Mouse (Mus musculus): ENCODE results near the gene Rab3il1.
"Not testable (repeated sequence)": the region's sequence is repeated elsewhere in the genome, so short reads cannot be mapped to it uniquely, and the experiment has no call there.

The Rab3il1 gene

GRCm38 (mm10) chr19:10001206-10001969, at the start of gene Rab3il1, which contains the start of gene Best1:
Rab3il1 (plus strand) TSS chr19:10001669.
Best1 (minus strand) TSS chr19:10001633.
- no peak for DNase-seq (ENCODE audit: low spot score in 2 of 2)

- DNase-seq (ENCODE audit: low spot score in 2 of 2) = no peak
Measured at GRCm38 (mm10) chr19:9952390-9952789, 49.1 kb upstream of the Rab3il1 start.

DNA sequence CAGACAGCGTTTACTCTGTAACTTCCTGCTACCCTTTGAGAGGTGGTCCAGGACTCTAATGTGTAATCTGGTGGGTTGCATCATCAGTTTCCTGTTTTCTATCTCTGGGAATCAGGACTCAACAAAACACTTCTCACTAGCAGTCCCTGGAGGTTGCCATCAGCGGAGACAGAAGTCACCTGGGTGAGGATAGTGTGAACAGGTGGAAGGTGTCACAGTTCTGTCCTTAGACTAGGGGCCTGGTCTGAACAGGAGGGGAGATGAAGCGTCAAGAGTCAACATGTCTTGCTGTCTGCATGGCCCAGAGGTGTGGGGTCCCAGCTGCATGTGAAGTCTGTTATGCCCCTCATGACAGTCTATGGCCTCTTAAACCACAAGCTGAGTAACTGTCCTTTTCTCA, 48.6 kb upstream of the Rab3il1 start:
- DNase-seq (ENCODE audit: low spot score in 2 of 2) = no peak

DNA sequence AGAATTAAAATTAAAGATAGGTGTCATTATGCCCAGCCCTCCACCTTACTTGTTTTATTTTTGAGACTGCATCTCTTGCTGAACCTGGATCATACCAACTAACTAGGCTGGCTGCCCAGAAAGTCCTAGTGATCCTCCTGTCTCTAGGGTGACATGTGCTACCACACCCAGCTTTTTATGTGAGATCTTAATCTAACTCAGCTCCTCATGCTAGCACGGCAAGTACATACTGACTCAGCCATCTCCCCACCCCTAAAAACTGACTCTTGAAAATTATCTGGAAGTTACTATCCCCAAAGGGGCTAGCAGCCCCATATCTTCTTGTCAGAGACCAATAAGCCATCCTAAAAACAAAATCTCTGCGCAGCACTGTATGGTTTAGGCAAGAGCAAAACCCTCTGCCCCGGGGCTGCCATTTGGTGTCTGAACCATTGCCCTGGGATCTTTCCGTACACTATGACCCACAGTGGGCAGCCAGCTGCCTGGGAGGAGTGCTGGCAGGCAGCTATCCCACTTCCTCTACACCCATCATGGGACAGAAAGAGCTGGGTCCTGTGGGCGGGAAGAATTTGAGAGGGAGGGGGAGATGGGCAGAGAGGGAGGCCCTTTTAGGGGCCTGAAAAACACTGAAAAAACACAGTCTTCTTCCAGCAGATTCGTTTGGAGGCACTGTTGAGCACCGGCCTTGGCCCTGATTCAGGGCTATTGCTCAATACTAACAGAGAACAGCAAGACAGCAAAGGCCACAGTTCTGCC, 47.2 kb upstream of the Rab3il1 start:
- peak; percentile 43 to 74 for DNase-seq (ENCODE audit: low spot score in 2 of 2)

- DNase-seq (ENCODE audit: low spot score in 2 of 2) = no peak
Measured at GRCm38 (mm10) chr19:9954811-9955202, 46.7 kb upstream of the Rab3il1 start.

- DNase-seq (ENCODE audit: low spot score in 2 of 2) = no peak
Measured at GRCm38 (mm10) chr19:9955438-9955837, 46.0 kb upstream of the Rab3il1 start.

- DNase-seq (ENCODE audit: low spot score in 2 of 2) = no peak
Measured at GRCm38 (mm10) chr19:9956624-9957388, 44.7 kb upstream of the Rab3il1 start.

GRCm38 (mm10) chr19:9957965-9958364, 43.5 kb upstream of the Rab3il1 start:
- no peak for DNase-seq (ENCODE audit: low spot score in 2 of 2)

GRCm38 (mm10) chr19:9960769-9961168, 40.7 kb upstream of the Rab3il1 start:
- DNase-seq (ENCODE audit: low spot score in 2 of 2) = no peak

- peak in 1 of 2 experiments; percentile 49 for DNase-seq (ENCODE audit: low spot score in 2 of 2)
Measured at GRCm38 (mm10) chr19:9964205-9964916, 37.1 kb upstream of the Rab3il1 start.

DNA sequence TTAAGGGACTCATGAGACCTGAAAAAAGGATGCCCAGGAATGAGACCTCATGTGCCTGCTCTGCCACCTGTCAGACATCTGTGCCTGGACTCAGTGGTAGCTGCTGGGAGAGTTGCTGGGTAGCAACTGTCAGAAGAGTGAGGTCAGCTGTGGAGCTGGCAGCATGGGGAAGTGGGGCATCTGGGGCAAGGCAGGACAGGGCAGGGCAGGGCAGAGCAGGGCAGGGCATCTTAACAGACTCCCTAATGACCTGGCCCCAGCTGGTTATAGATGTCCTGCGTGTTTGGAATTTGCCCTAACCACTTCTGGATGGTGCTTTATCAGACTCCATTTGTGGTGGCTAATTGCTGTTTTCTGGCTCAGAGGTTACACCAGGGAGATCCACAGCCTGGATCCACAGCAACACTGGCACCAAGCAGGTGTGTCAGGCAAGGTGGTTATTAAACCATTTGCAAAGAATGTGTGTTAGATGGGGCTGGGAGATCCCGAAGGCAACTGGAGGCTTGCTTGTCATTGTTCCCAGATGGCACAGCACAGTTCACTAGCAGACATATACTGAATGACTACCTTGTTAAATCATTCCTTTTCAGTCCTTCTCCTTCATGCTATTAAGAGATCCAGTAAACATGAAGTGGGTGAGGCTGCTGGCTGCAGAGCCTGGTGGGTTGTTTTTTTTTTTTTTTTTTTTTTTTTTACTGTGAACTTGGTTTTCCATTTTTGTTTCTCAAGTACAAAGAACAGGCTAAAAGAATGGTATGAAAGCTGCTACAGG, 35.2 kb upstream of the Rab3il1 start:
- DNase-seq (ENCODE audit: low spot score in 2 of 2) = no peak

- no peak for DNase-seq (ENCODE audit: low spot score in 2 of 2)
Measured at GRCm38 (mm10) chr19:9968081-9968787, 33.2 kb upstream of the Rab3il1 start.

GRCm38 (mm10) chr19:9974853-9975252, 26.6 kb upstream of the Rab3il1 start:
- DNase-seq (ENCODE audit: low spot score in 2 of 2) = not testable (repeated sequence)

GRCm38 (mm10) chr19:9977085-9977484, 24.4 kb upstream of the Rab3il1 start:
- DNase-seq (ENCODE audit: low spot score in 2 of 2) = no peak

DNA sequence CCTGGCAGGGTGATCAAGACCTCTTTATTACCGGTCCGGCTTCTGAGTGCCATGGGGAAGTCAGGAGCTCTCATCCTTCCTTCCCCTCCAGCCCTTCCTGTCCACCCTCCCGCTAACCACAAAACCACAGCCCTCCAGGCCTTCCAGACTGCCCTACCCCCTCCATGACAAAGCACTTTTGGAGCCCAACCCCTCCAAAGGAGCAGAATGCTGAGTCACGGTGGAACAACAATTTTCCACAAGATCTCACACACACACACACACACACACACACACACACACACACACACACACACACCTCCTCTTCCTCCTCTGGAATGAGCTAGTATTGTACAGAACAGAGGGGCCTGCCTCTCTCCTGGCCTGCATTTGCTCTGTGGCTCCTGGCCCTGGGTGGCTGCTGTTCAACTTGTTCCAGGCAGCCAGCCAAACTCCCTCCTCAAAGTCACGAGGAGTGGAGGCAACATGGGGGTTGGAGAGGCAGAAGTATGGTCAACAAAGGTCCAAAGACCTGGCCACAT, 23.0 kb upstream of the Rab3il1 start:
- DNase-seq (ENCODE audit: low spot score in 2 of 2) = peak in 1 of 2 experiments; percentile 56

DNA sequence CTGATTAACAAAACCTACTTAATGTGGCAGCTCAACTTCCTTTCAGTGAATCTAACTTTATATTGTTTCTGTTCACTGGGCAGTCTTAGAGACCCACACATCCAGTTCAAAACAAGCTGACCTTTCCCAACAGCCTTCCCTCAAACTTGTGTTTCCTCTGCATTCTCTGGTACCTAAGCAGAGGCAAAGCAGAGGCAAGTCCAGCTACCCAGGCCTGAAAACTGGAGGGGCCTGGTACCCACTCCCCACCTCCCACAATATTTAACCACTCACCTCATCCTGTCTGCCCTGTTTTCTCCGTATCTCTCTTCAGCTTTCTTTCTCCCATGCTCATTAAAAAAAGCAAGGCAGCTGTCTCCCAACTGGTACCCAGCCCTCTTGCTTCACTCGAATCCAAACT, 22.3 kb upstream of the Rab3il1 start:
- DNase-seq (ENCODE audit: low spot score in 2 of 2) = no peak

DNA sequence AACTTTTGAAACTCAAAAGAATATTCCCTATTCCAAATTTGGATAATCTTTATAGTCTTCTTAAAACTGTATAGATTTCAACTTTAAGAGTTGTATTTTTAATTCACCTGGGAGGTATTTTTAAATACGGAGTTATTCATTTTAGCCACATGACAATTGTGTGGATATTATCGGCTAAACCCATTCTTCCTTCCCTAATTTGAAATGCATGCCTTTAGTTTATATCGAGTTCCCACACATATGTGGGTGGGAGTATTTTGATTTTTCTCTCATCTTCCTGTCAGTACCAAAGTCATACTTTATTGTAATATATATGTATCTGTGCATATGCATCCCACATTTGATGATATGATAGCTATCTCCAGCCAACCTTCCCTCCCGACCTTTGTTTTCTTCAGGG, 21.2 kb upstream of the Rab3il1 start, which contains the start of gene Fth1:
Fth1 (plus strand) TSS at position 341 of the 400 bp plus-strand sequence.
- DNase-seq (ENCODE audit: low spot score in 2 of 2) = no peak

GRCm38 (mm10) chr19:9981621-9982020, 19.8 kb upstream of the Rab3il1 start:
- DNase-seq (ENCODE audit: low spot score in 2 of 2) = no peak

DNA sequence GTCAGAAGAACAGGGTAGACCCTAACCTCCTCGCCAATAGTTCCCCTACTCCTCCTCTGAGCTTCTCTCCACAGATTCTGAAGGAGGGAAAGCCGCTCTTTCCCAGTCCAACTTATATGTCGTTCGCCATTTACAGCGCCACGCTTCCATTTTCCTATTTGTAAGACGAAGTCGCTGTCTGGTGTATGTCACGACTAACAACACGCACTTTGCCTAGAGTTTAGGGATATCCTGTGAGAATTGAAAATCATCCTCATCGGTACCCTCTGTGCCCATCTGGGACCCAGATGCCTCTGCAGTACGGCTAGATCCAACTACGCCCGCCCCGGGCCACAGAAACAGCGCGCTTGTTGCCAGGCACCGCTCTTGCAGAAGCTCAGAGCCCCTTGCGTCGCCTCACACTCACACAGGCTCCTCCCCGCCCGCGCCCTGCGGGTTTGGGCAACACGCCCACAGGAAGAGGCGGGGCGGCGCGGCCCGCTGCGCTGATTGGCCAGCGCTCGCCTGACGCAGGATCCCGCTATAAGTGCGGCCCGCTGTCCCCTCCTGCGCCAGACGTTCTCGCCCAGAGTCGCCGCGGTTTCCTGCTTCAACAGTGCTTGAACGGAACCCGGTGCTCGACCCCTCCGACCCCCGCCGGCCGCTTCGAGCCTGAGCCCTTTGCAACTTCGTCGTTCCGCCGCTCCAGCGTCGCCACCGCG, 19.2 kb upstream of the Rab3il1 start:
- DNase-seq (ENCODE audit: low spot score in 2 of 2) = peak; percentile 95 to 96
